Mouse (Mus musculus): ENCODE results near the gene Tmem59l.
A peak's percentile ranks its signal among the peaks of the same experiment; 100 is the strongest.

The Tmem59l gene

DNA sequence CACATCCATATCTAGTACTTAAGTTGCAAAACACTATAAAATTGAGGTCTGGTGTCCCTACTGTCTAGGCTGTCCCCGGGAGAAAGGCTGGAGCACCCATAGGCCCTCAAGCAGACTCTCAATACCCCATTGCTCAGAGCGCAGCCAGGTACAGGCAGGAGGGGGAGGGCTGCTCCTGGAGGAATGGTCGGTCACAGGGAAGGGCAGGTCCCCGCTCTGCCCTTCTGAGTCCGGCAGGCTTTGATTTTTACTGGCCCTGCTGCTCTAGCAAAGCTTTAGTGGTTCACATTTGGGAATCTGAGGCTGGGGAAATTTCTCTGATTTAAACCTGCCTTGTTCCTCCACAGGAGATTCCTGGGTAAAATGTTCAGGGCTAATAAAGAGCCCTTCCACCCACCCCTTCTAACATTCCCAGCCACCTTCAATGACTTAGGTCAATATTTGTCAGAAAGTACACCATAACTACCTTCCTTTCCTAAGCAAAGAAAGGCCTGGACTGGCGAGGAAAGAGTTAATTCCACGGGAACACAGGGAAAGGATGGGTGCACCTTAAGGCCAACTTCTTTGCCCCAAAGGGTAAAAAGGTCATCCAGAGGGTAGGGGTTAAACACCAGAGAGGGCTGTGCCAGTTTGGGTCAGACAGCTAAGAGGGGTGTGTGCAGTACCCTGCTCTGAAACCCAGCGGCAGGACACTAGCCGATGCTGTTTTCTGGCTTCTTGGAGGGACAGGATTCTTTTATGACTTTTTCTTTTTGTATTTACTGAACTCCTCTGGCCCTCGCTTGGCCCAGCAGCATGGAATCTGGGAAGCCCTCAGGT, 3.1 kb upstream of the Tmem59l start:
- no peak for DNase-seq (ENCODE audit: low read depth, low spot score)

DNA sequence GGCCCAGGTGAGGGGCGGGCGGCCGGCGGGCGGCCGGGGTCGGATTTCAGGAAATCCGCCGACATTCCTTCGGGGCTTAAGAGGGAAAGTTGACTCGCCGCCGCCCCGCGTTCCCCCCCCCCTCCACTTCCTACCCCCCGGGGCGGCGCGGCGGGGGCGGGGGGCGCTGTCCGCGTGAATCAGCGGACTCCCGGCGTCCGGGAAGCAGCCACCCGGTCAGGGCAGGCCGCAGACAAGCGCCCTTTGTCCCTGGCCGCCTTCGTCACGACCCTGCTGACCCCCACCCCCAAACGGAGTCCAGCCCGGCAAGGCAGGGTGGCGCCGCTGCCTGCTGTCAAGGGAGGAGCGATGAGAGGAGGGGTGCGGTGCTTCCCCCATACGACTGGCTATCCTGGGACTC, 2.4 kb upstream of the Tmem59l start:
- no peak for DNase-seq (ENCODE audit: low read depth, low spot score)

DNA sequence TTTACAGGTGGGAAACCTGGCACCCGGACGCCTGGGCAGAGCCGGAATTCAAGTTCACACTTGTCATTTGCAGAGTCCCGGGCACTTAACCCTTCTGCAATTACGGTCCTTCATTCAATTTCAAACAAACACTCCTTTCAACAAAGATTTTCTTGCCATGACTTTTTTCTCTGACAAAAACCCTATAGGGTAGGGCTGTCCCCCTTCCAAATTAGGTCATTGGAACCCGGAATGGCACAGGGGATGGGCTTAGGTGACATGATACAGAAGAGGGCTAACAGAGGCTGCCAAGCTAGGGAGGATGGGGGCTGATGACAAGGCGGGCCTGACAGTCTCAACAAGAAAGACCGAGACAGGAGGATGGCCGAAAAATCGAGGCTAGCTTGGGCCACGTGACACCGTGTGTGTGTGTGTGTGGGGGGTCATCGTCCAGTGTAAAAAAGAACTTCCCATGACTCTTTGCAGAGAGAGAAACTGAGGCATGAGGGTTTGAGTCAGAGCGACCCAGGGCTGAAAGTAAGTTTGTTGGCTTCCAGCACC, 1.8 kb upstream of the Tmem59l start:
- no peak for DNase-seq (ENCODE audit: low read depth, low spot score)

DNA sequence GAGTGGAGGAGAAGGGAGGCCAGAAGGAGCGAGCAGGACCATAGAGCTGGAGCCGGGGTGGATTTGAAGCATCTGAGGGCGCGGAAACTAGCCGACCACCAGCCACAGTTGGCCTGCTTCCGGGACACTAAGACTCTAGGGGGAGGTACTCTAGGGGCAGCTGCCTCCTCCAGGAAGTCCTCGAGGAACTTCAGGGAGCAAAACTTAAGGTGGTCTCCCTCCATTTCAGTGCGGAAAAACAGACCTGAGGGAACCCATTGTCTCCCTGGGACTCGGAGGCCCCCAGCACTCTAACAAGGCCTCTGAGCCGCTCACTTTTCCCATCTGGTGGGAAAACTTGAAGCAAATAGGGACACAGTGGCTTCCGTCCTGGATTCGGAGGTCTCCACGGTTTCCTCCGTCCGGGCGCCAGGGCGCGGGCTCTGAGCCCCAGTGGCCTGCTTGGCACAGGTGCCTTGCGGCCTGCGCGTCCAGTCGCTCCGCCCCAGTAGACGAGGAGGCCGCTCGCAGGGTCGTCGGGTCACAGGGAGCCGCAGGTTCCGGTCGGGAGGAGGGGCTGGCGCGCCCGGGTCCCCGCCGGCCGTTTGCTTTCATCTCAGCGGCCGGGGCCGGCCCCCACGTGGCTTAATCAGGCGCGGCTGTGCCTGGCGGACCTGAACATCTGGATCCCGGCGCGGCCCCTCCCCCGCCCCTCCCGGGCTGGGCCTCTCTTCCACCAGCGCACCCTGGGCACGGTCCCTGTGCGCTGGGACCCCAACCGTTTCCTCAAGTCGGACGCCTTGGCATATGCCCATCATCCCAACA, 1.0 kb upstream of the Tmem59l start:
- DNase-seq (ENCODE audit: low read depth, low spot score) = peak; percentile 50

DNA sequence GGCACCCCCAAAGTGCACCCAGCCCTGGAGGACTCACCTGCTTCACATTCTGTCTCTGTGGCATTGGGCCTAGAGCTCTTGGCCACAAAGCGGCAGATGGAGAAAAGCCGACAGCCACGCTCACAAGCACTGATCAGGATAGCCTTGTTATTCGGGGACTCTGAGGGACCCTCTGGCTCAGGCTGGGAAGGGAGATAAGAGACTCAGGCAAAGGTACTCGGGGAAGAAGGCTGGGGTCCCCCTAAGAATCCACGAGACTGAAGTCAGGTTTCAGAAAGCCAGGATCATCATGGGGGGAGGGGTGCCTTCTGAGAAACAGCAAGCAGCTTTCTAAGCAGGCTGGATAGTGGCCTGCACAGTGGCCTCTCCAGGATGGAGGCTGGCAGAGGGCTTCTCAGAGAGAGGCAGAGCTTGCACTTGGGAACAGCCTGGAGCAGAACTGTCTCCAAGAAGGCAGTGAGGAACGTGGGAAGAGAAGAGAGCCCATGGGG, 922 bp downstream of the Tmem59l start:
- no peak for DNase-seq (ENCODE audit: low read depth, low spot score)

DNA sequence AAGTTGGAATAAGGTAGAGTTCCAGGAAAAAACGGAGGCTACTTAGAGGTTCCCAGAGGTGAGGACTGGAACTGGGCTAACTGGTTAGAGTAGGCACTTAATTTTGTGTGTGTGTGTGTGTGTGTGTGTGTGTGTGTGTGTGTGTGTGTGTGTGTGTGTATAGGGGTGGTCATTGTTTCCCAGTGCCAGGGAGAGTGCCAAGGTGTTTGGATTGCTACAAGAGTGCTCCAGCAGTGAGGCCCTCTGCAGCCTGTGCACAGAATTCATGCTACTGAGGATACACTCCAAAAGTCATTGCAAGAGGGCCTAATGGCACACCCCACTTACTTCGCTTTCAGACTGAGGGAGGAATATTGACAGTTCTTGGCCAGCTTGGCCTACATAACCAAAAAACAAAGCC, 4.2 kb downstream of the Tmem59l start:
- no peak for DNase-seq (ENCODE audit: low read depth, low spot score)

DNA sequence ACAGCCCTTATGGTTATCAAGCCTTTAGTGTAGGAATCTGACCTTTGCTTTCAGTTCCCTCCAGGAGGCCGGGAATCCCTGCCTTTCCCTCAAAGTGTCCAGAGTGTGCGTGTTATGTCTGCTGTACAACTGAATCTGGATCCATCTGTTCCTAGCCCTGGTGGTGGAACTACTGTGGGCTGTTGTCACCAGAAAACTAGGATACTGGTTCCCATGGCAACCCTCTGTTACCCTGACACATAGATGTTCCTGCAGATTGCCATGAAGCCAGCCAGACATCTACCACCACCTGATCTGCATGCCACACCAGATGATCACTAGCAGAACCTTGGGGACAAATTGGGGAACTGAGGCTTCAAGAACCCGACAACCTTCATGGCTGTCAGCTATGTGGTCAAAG, 5.2 kb downstream of the Tmem59l start:
- DNase-seq (ENCODE audit: low read depth, low spot score) = no peak

DNA sequence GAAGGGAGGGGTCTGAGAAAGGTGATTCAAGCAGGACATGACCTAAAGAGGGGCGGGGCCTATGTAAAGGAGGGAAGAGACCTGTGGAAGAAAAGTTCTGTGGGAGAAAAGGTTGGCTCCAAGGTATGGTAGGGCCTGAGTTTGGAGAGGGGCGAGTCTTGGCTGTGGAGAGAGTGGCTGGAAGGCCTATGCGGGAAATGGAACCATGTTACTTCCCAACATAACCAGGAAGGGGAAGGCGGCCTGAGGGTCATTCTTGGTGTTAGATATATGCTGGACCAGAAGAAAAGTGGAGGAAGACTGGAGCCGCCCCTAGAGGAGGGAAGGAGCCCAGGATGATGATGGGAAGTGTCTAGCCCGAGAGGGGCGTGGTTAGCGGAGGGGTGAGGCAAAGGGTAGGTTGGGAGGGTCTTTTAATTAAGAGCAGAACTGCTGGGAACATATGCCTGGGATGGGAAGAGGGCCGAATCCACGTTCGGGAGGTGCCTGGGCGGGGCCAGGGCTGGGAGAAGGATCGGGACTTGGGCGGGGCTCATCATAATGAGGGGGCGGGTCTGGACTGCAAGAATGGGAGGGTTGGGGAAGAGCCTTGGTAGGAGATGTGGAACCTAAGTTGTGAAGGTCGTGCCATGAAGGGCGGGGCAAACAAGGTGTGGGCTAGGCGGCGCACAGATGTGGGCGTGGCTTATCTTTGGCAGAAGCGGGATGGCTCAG, 9.7 kb downstream of the Tmem59l start:
- peak; percentile 97 for DNase-seq (ENCODE audit: low read depth, low spot score)

DNA sequence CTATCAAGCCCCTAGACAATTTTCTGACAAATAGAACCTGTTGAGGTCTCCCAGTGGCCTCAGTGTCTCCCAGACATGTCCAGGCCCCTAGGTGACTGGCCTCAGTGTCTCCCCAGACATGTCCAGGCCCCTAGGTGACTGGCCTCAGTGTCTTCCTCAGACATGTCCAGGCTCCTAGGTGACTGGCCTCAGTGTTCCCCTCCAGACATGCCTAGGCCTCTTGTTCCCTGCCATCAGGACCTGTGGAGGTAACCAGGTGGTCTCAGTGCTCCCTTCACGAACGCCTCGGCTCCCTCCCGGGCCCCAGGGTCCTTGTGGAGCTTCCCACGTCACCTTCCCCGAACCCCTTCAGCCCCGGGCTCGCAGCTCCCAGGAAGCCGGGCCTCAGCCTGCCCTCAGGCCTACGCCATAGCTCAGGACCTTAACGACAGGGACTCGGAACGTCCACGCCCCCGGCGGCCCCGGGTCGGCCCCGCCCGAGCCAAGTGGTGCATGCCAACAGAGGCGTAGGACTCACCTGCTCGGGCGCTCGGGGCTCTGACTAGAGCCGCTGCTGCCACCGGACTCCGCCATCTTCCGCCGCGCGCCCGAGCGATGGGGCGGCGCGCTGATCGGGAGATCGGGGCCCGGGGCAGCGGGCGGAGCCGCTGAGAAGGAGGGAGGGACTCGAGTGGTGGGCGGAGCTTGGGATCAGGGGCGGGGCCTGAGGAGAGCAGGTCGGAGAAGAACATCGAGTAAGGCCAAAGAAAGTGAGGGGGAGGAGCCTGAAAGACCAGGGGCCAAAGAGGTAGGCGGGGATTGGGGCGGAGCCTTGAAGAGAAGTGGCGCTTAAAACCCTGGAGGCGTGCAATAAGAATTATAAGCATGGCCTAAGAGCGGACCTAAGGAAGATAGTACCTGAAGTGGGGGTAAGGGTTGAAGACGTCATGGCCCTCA, 10.6 kb downstream of the Tmem59l start, which contains the start of gene Klhl26:
Gene Klhl26 (minus strand): TSS at position 636 of the 936 bp plus-strand sequence.
- peak; percentile 98 for DNase-seq (ENCODE audit: low read depth, low spot score)

DNA sequence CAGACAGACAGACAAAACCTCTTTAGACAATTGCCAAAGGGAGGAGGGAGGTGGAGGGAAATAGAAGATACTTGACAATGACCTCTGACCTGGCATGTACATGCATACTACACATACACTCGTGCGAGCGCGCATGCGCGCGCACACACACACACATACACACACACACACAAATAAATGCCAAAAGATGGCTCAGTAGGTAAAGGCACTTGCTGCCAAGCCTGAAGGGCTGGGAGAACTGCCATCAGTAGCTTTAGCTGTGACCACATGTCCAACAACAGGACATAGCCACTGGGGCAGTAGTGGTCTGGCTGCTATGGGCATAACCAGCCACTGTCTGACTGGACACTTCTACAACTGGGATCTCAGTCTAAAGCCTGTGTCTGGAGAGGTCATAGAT, 15.3 kb downstream of the Tmem59l start:
- DNase-seq (ENCODE audit: low read depth, low spot score) = no peak

DNA sequence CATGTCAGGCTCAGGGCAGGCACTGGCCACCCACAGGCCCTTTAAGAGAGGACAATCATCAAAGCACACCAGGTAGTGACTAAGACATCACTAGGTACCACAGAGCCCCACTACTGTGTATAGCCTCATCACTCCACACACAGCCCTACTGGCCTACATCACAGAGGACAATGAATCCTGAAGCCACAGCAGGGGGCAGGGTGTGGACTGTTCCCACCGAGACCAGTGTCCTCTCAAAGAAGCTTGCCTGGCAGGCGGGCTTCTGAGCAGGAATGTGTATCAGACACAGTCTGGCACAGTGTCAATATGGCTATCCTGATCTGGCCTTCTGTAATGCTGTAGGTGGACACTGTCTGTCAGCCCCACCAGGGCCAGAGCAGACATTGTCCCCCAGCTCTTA, 17.2 kb downstream of the Tmem59l start:
- DNase-seq (ENCODE audit: low read depth, low spot score) = no peak

DNA sequence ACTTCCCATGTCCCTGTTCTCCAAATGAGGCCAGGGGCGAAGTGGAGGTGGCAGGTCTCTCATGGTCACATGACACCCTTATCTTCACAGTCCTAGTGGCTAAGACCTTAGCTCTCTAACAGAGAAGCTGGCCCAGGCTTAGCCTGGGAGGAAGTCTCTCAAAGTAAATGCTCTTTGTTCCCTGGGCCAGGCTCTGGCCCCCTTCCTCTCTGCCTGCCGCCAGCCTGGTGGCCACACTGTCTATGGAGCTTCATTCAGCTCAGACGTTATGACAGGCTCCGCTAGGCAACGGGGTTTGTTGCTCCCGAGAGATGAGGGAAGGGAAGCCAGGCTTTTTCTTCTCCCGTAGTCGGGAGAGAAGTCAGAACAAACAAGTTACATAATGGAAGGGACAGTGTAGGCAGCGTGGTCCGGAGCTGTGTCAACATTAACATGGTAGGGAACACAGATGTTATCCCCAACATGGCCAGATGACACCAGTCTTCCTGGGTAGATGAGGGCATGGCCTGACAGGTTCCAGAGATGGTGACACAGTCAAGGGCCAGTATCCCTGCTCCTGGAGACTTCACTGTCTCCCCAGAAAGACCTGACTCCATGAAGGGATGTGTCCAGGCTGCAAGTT, 17.8 kb downstream of the Tmem59l start:
- DNase-seq (ENCODE audit: low read depth, low spot score) = no peak

DNA sequence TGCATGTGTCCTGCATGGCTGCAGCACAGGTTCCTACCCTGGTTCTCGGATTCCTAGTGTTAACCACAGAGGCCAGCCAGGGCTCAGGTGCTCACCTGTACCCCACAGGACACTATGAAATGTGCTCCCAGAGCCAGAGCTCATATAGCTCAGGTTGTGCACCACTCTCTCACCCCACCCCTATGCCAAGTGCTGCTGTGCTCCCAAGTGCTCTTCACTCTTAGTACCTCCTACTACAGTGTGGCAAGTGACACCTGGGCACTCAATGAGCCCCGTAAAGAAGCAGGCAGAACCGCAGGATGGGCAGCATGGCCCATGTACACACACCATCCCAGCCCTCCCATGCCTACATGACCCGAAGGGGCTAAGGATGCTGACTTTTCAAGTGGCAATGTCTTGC, 18.4 kb downstream of the Tmem59l start:
- DNase-seq (ENCODE audit: low read depth, low spot score) = no peak

DNA sequence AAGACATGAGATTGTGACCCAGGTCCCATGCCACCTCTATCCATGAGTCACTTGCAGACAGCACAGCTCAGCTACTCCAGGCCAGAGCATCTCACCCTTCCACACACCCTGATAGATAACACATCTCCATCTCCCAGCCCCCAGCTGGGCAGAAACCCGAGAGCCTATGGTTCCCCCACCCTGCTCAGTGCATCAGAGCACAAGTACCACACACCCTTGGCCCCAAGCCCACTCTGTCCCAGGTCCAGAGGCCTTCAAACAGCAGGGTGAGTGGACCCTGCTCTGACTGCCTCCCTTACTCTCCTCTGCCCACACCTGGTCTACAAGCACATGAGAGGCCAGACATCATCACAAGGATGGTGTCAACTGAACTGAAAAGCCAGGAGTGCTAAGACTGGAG, 19.3 kb downstream of the Tmem59l start:
- no peak for DNase-seq (ENCODE audit: low read depth, low spot score)

DNA sequence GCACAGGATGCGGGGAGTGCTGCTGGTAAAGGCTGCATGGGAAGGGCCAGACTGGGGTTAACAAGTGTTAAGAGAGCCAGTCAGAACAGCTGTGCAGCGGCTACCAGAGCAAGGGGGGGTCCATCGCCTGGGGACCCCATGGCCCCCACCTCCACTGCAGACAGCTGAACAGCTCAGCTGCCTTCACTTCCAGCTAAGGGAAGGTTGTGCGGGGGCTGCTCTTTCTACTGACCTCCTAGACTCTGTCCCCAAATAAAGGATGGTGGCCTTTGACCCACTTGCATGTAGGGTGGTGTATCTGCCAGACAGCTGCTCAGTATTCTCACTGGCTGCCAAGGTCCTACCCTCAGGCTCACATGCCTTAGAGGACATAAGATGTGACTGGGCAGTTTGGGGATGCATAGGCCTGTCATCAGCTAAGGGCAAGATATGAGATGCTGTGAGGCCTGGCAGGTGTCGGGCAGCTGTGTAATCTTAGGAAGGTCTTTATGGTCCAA, 19.9 kb downstream of the Tmem59l start:
- no peak for DNase-seq (ENCODE audit: low read depth, low spot score)

DNA sequence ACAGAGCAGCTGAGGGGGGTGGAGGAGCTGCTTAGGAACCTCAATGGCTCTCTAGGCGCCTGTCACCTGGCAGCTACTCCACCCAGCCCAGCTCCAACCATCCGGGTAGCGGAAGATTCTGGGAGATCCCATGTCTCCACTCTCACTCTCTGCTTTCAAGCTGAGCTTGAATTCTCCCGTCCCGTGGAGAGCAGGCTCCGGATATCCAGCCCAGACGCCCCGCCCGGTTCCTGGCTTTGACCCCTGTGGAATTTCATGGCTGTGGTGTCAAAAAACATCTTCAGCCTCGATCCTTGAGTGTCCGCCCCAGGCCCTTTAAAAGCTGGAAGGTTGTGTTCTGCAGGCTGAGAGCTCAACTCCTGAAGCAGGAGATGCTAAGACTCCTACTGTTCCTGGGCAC, 20.4 kb downstream of the Tmem59l start:
- DNase-seq (ENCODE audit: low read depth, low spot score) = peak; percentile 54

DNA sequence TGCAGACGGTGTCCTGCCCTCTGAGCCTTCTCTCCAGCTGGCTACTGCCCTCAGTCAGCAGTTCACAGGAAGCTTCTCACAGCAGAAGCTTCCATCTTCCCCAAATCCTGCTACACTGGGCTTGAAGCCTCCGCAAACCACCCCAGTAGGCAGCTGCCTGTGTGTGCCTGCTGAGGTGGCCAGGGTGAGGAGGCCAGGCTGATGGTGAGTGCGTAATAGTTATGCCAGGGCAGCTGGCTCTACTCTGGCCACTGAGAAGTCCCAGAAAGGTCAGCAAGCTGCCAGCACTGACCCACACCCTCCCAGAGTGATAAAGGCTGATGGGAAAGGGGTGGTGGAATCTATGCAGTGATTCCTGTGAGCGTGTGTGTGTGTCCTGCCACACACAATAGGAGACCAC, 20.9 kb downstream of the Tmem59l start:
- DNase-seq (ENCODE audit: low read depth, low spot score) = no peak

DNA sequence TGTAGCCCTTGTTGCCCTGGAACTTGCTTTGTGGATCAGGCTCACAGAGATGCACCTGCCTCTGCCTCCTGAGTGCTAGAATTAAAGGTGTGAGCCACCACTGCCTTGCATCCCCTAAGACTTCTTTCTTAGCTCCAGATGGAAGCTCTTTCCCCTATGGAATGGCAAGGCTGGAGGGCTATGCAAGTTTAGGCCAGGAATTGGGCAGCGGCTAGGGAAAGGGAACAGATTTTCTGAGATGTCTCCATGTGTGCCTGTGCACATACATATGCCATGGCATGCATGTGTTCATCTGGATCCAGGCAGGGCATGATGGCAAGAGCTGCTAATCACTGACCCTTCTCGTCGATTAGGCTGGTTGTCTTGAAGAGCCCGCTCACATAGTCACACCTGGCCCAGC, 21.5 kb downstream of the Tmem59l start:
- no peak for DNase-seq (ENCODE audit: low read depth, low spot score)

DNA sequence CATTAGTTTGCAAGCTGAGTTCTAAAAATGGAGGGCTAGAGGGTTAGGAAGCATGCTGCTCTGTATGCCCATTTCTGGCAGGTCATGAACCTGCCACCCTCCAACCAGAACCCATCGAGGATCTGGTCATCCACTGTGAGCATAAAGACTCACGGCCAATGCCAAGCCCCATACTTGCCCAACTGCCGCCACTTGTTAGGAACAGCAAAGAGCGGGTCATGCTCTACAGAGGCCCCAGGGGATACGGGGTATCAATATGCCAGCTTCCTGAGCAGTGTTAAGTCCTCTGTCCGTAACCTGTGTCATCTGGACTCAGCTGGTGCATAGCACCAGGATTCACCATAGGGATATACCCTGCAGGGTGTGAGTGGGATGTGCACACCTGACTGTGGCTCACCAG, 23.0 kb downstream of the Tmem59l start:
- DNase-seq (ENCODE audit: low read depth, low spot score) = no peak

DNA sequence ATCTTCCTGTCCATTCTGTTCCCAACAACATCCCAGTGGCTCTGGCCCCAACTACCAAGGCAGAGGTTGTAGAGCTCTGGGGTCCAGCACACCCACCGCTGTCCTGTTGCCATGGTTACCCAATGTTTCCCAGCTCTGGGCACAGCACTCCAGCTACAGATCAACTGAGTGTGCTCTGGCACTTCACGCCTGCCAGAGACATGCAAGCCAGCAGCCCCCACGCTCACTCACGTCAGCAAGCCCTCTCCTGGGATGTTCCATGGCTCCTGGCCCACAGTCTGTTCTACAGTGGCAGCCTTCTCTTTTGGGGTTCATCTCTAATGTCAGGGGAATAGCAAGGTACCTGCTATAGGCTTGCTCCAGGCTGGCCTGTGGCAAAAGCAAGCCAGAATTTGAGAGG, 23.9 kb downstream of the Tmem59l start:
- DNase-seq (ENCODE audit: low read depth, low spot score) = no peak

All from R1 (cell line).